Mouse (Mus musculus) kidney, postnatal 36 days (tissue): ENCODE measurements around the gene Gm20852.
"Not testable (repeated sequence)": the region's sequence is repeated elsewhere in the genome, so short reads cannot be mapped to it uniquely, and the experiment has no call there.

Source experiments
- DNase-seq, 2 experiments: peaks; one replicate each; pipeline ENCODE4 v3.0.0; 2021 to 2022; ENCODE audit warnings: mixed read lengths in 2 of 2

Gene Gm20852

GRCm38 (mm10) chrY:66742023-66742422 is at the start of gene Gm20852:
Gm20852 (minus strand) TSS chrY:66742123.
- DNase-seq: not testable (repeated sequence)
